Mouse (Mus musculus) liver, adult (tissue): ENCODE data around the gene Zscan29.

Experiments
- GATA4 ChIP-seq: IDR thresholded peaks from 2 replicates; pipeline ENCODE4 v1.6.1; 2014; ENCODE audit warnings: mild to moderate bottlenecking, low read length; ENCODE audit not compliant: insufficient replicate concordance

Zscan29 gene

DNA sequence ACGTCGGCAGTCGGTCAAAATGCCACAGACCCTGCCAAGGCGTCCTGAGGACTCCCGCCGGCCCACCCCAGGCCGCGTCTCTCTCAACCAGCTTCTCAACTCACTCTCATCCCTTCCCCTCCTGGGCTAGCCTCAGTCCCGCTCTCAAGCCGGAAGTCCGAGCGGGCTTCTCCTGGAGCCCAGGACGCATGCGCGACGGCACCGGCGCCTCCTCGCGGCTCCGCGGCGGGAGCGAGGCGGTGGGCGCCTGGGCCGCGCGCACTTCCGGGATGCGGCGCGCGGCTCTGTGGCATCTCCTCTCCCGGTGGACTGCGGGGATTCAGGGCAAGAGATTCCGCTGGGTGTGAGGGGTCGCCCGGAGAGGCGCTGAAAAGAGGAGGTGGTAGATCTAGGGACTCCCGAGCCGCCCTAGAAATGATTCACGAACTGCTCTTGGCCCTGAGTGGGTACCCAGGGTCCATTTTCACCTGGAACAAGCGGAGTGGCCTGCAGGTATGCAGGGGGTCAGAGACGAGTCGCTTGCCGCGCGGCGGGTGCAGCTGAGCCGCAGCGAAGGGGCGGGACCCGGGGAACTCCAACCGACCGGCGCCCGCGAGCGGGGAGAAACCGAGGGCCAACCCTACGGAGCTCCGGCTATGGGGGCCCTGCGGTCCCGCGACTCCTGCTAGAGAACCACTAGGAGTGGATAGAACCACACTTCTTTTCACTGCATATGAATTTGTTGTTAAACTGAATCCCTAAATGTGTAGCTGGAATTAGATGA is at the start of gene Zscan29:
TSS of gene Zscan29 (minus strand) at position 146 of the 763 bp plus-strand sequence.
- no peak for TF ChIP-seq GATA4

DNA sequence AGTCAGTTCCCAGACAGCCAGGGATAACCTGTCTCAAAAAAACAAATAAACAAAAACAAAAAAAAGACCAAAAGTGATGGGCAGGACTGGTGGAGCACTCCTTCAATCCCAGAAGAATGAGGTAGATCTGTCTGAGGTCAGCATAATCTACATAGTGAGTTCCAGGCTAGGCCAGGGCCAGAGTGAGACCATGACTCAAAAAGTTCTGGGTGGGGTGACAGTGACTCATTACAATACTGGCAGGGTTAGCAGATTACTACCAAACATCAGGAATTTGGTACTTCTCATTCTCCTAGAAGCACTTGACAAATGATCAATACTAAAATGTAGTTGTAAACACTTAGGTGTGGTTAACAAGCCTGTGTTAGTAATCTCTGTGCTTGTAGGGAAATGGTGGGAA is 49.1 kb upstream of the Zscan29 start:
- TF ChIP-seq GATA4: no peak

DNA sequence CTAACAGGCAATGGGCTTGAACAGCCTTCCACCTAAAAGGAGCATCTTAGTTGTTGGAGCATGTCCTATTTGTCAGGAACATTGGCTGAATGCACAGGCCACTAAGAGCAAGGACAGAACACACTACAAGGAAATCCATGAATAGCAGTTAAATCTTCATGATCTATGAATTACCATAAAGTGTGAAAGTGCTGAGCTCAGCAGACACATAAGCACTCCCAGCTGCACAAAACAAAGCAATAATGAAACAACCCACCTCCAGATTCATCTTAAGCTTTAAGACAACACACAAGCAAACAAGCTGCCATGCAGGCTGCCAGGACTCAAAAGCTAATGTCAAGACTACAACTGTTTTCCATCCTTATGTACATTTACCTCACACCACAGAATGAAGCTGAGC is 48.3 kb upstream of the Zscan29 start:
- no peak for TF ChIP-seq GATA4

DNA sequence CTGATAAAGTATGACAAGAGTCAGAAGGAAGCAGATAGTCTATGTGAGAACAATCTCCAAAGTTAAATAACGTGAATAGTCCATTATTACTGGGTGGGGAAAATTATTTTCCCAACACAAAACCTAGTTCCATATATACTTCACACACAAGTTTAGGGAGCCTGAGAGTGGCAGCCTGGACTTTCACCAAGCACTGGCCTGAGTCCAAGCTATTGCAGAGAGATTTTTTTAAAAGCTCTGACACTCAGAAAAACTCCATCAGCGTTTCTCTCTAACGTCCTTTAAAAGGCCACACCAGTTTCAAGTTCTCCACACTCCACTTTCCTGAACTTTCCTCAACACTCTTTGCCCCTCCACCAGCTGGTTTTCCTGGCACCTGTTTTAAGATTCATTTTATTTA is 43.6 kb upstream of the Zscan29 start:
- TF ChIP-seq GATA4: no peak

DNA sequence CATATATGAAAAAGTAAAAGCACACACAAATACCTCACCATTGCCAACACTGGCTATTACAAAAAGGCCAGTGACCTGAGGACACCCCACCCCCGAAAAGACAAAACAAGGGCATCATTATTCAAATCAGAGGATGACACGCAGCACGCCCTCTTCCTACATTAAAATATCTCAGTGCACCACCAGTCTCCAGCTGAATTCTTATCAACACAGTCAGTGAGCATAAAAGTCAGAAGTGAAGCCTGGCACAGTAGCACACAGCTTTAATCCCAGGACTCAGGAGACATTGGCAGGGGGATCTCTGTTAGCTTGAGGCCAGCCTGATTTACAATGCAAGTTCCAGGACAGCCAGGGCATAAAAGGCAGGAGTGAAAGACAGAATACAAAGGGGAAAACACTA is 35.6 kb upstream of the Zscan29 start:
- TF ChIP-seq GATA4: no peak

DNA sequence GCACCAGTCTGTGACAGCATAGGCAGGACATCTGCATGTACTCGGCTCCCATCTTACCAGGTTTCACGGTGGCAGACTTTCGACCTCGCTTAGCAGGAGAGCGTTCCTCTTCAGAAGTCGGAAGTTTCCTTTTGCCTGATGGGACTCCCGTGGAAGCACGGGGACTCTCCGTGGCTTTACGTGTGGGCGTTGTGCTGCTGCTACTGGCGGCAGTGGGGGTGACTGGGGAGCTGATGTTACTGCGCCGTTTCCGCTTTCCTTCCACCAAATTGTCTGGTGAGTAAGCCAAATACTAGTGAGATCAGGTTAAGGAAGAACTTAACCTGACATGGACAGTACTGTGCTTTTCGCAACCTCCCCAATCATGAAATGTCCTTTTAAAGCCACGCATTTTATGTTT is 33.4 kb upstream of the Zscan29 start:
- TF ChIP-seq GATA4: no peak

DNA sequence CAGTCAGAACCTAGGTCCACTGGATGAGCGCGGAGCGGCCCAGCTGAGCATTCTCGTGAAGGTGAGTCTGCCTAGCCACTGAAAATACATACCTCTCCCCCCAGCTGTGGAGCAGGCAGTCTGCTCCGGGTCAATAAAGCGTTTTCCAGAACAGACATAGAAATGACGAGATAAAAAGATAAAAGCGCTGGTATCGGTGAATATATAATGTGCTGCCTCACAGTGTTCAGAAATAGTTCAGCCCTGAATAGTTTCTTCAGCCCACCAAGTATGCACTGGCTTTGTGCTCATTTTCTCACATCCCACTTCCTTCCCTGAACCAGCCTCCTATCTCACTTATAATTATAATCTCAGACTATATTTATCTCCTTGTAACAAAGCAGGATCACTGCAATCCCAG is 24.5 kb upstream of the Zscan29 start:
- TF ChIP-seq GATA4: no peak

DNA sequence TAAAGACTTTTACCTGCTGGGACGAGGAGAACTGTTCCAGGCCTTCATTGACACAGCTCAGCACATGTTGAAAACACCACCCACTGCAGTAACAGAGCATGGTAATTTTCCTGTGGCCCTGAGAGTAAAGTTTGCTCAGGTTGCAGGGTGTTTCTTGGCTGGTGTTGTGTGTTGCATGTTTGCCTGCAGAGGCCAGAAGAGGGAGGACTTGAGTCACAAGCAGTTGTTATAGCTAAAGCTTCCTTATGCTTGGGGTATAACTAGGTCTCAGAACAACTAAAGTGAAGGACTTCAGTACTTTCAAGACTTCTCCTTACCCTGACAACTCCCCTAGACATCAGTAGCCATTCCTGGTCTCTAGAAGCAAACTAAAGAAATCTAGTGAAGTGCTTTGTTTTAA is 17.6 kb upstream of the Zscan29 start:
- no peak for TF ChIP-seq GATA4

DNA sequence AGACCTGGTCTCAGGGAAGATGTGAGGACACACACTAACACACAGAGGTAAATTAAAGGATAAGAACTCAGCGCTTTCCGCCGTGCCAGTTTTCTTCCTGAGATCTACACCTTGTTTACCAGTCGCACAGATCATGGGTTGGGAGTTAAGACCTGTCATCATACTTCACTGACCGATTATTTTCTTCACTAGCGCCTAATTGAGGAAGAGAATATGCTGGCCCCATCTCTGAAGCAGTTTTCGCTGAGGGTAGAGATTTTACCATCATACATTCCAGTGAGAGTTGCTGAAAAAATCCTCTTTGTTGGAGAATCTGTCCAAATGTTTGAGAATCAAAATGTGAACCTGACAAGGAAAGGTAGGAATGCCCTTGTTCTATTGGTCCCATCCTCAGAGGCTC is 13.2 kb upstream of the Zscan29 start:
- TF ChIP-seq GATA4: no peak

DNA sequence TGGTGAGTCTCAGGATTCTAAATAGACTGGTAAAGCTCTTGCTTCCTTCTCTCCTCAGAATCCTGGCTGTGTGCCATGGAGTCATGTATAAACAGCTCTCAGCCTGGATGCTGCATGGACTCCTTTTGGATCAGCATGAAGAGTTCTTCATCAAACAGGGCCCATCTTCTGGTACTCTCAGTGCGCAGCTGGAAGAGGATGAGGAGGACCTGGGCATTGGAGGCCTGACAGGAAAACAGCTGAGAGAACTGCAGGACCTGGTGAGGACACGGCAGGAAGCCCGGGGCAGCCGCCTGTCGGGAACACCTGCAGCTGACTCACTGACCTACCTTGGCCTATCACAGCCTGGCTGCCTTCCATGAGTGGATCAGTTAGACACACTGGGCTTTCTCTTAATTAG is 12.5 kb upstream of the Zscan29 start:
- TF ChIP-seq GATA4: no peak

DNA sequence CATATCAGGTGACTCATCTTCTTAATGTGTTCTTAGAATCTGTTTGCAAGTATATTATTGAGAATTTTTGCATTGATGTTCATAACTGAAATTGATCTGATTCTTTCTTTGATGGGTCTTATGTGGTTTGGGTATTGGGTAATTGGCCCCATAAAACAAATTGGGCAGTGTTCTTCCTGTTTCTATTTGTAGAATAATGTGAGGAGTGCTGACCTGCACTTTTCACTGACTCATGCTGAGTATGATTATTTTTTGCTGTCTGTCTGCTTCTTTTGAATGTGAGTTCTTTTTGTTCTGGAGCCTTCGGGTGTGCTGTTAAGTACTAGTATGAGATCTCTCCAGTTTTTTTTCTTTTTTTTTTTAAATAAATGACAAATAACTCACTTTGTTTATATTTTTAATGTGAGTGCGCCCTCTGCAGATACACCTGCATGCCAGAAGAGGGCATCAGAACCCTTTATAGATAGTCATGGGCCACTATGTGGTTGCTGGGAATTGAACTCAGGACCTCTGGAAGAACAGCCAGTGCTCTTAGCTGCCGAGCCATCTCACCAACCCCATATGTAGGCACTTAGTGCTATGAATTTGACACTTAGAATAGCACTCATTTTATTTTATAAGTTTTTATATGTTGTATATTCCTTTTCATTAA is 8.0 kb upstream of the Zscan29 start:
- no peak for TF ChIP-seq GATA4

DNA sequence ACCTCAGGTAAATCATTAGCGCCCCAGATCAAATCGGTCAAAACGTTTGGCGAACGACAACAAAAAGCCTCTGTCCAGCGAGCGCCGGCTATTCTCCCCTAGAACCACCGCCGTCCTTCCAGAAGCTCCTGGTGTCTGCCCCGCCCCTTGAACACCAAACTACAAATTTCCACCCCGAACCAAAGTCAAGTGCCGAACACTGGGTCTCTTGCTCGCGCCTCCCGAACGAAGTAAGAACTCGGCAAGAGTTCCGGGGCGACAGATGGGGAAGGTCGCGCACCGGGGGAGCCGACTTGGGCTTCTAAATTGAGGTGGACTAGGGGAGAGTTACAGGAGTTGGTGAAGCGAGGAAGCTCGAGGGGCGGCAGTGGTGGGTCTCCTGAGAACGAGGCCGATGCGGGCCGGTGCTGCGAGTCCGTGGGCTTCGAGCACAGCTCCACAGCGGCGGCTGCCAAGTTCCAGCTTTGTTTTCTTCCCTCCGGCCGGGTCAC is 399 bp downstream of the Zscan29 start, which contains the start of gene Tubgcp4:
TSS of gene Tubgcp4 (plus strand) at position 174 of the 491 bp plus-strand sequence.
- TF ChIP-seq GATA4: no peak

DNA sequence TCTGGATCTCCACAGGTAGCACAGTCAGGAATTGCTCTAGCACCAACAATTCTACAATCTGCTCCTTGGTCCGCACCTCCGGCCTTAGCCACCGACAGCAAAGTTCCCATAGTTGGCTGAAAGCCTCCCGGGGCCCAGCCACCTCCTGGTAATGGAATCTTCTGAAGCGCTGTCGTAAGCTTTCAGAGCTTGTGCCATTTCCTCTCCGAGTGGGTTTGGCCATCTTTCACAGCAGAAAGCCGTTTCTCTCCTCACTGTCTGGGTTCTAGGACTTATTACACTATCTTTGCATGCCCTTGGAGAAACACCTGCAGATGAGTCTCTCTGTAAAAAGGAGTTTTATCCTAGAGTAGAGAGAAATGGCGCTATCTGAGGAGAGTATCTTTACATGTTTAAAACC is 1.0 kb downstream of the Zscan29 start:
- TF ChIP-seq GATA4: no peak

DNA sequence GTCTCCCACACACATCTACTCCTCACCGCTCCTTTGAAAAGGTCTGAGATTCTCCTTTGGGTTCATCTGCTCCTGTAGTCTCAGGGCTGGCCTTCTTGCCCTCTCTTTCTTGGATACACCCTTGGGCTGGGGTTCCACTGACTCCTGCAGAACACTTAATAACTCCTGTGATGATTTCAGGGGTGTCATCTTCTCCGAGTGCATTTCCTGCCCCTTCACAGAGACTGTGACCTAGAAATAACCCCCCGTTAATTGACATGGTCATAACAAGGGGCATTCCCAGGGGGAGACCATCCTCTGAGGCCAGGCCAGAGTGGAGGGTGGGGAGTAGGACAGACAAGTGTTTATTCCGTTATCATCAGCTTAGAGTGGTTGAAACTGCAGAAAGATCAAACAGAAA is 1.8 kb downstream of the Zscan29 start:
- no peak for TF ChIP-seq GATA4

DNA sequence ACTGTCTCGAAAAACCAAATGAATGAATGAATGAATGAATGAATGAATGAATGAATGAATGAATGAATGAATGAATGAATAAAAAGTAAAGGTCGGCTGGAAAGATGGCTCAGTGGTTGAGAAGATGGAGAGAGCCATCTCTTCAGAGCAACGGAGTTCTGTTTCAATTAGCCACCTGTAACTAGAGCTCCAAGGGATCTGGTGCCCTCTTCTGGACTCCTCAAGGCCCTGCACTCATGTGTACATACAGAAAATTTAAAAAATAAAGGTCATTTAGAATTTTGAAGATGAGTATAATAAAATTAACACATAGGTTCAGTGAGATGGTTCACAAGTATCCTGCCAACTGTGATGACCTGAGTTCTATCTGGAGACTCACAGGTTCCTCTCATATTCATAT is 17.8 kb downstream of the Zscan29 start:
- TF ChIP-seq GATA4: no peak

DNA sequence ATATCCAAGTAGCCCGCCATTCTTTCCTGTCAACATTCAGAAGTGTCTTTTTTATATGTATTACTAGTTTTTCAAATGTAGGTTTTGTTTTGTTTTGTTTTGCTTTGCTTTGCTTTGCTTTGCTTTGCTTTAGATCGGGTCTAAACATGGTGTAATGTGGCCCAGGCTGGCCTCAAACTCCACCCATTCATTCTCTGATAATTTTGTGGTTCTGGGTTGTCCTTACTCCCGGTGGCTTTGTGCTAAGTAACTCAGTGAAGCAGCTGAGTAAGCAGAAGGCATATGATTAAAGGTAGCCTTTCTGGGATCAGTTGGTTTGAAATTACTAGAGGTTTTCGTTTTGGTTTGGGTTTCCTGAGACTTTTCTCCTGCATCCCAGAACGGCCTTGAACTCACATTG is 21.2 kb downstream of the Zscan29 start:
- no peak for TF ChIP-seq GATA4
